Mouse (Mus musculus) hindbrain, postnatal 0 days (tissue): ENCODE results near the gene Tmem129. TPM values are rescaled to one million over a fixed set of nuclear protein-coding genes. Genes with fewer than 3 reads are reported as not detected.

Source experiments
- ATAC-seq: fragments of 200-750 bp; cut with Nextera tagmentation; 2 replicates; pipeline ENCODE4 v1.8.0; 2017; ENCODE audit warnings: mild to moderate bottlenecking, moderate TSS enrichment, moderate library complexity
- DNase-seq: peaks from one replicate; pipeline ENCODE4 v3.0.0-alpha.2; 2015; ENCODE audit warnings: low spot score
- H3K27ac ChIP-seq: fragments of 300-500 bp; sonication (generic); 2 replicates; pipeline ENCODE4 v1.5.1; 2014; ENCODE audit warnings: mild to moderate bottlenecking
- H3K27me3 ChIP-seq: fragments of 300-500 bp; sonication (generic); 2 replicates; pipeline ENCODE4 v1.6.1; 2014; ENCODE audit warnings: low read length, mixed read lengths; ENCODE audit not compliant: insufficient read depth
- H3K36me3 ChIP-seq: fragments of 300-500 bp; sonication (generic); 2 replicates; pipeline ENCODE4 v1.6.1; 2014; ENCODE audit warnings: low read length, mixed read lengths; ENCODE audit not compliant: insufficient read depth
- H3K4me1 ChIP-seq: fragments of 300-500 bp; sonication (generic); 2 replicates; pipeline ENCODE4 v1.6.1; 2014; ENCODE audit warnings: antibody characterized with exemption, low read length, mixed read lengths; ENCODE audit not compliant: insufficient read depth
- H3K4me2 ChIP-seq: fragments of 300-500 bp; sonication (generic); 2 replicates; pipeline ENCODE4 v1.6.1; 2014; ENCODE audit warnings: low read depth, mild to moderate bottlenecking, low read length, moderate library complexity, mixed read lengths
- H3K4me3 ChIP-seq: fragments of 300-500 bp; sonication (generic); 2 replicates; pipeline ENCODE4 v1.5.1; 2014; ENCODE audit warnings: low read length
- H3K9ac ChIP-seq: fragments of 300-500 bp; sonication (generic); replicated peaks from 2 replicates; pipeline ENCODE4 v1.6.1; 2014; ENCODE audit warnings: mild to moderate bottlenecking, low read length, moderate library complexity, mixed read lengths
- H3K9me3 ChIP-seq: fragments of 300-500 bp; sonication (generic); 2 replicates; pipeline ENCODE4 v1.6.1; 2016; ENCODE audit warnings: low read length, mixed read lengths
- CTCF ChIP-seq: IDR thresholded peaks from 2 replicates; pipeline ENCODE4 v1.5.1; 2016; ENCODE audit warnings: antibody characterized with exemption, control low read depth, low read depth
- WGBS: fragments of 180-500 bp; shearing (Covaris S2); extraction: QIAGEN DNeasy Blood & Tissue Kit; methylation state at CpG from one replicate; pipeline ENCODE4 v1.1.7; 2014; 5-methylcytosine and 5-hydroxymethylcytosine counted together
- polyA plus RNA-seq: library from polyadenylated mRNA; unstranded; fragments of >200 nt; fragmentation: Nextera tagmentation; extraction: Ambion mirVana; gene quantifications from 2 replicates; pipeline ENCODE4 v1.2.1, GENCODE M21; 2015
- total RNA-seq: library from RNA; depleted of rRNA; stranded (reverse); fragments of >200 nt; gene quantifications from 2 replicates; pipeline ENCODE4 v1.2.3, GENCODE M21; 2014

Tmem129 gene
- total and polyA plus RNA-seq, 2 experiments from 2014 or later = 22.0 to 36.9 TPM

DNA sequence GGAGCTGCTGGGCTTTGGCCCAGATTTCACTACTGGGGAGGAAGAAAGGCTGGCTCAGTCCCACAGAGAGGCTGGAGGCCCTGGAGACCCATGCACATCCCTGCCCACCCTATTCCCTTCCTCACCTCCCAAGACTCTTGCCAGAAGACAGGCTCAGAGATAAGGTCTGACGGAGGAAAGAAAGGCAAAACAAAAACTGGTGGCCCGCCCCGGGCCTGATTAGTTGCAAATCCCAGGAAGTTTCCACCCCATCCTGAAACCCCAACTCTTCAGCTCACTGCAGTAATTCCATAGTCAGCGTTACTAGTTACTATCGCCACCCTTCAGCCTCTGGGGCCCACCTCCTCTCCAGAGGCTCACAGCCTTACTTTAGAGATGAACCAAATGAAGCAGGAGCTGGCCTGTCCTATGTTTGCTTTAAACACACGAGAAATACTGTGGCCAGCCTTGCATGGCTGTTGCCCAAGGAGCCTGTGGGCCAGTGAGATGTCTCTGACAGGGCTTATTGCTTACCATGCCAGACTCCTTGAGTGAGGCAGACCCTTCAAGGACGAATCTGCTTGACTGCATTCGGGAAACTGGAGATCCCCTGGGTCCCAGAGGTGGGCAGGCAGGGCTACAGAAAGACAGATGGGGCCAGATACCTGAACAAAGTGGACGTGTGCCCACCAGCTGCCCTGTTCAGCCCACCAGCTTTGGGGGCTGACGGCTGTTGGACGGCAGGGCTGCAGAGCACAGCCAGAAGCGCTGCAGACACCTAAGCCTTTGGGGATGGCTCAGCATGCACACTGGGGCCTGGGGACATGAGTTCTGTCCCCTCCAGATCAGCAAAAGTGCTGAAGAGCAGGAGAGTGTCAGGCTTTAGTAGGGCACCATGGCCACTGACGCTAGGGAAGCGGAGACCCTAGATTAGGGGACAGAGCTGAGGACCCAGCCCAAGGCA lies 30.3 kb upstream of the Tmem129 start:
- H3K27me3 ChIP-seq = peaks cover 9% of the 10 kb centered on the region; the same call in 1 of the 2 replicates
- H3K4me2 ChIP-seq = 0 out of 2 replicates have a peak overlapping the region, but pooled peaks have one; percentile 20
- H3K36me3 ChIP-seq = no peaks in the 10 kb centered on the region
- DNase-seq = no peak
- 0 out of 2 replicates have a peak overlapping the region, but pooled peaks have one; percentile 7 for H3K9ac ChIP-seq
- TF ChIP-seq CTCF = no peak
- H3K4me1 ChIP-seq = peaks cover 13% of the 10 kb centered on the region
- H3K9me3 ChIP-seq = no peaks in the 10 kb centered on the region
- no peak for ATAC-seq
- 34% methylated on average over 14 of the region's 14 CpGs for WGBS
- peak overlapping the region; percentile 62 for H3K27ac ChIP-seq
- H3K4me3 ChIP-seq = no peak overlapping the region

DNA sequence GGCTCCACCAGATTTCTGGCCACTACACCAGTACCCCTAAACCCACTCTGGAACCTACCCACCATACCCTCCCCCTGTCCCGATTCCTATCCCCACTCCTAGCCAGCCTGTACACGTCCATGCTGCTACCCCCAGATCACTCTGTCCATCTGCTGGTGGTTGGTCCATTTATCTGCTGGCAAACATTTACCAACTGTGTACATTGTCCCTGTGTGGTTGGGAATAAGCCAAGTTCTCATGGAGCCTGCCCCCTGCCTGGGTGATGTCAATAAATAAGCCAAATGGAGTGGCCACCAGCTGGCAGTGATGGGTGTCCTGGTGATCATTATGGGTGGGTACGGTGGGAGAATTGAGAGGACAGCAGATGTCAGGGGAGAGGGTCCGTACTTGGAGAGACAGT lies 28.9 kb upstream of the Tmem129 start:
- H3K4me1 ChIP-seq = peaks cover 13% of the 10 kb centered on the region
- 50% methylated on average over 4 of the region's 4 CpGs for WGBS
- no peaks in the 10 kb centered on the region for H3K36me3 ChIP-seq
- DNase-seq = no peak
- H3K27ac ChIP-seq = no peak overlapping the region
- no peak overlapping the region for H3K4me2 ChIP-seq
- H3K27me3 ChIP-seq = 0 out of 2 replicates have a peak, but pooled peaks cover 3% of the 10 kb centered on the region
- H3K9ac ChIP-seq = no peak overlapping the region
- H3K9me3 ChIP-seq = no peaks in the 10 kb centered on the region
- no peak overlapping the region for H3K4me3 ChIP-seq
- ATAC-seq = no peak
- no peak for TF ChIP-seq CTCF

DNA sequence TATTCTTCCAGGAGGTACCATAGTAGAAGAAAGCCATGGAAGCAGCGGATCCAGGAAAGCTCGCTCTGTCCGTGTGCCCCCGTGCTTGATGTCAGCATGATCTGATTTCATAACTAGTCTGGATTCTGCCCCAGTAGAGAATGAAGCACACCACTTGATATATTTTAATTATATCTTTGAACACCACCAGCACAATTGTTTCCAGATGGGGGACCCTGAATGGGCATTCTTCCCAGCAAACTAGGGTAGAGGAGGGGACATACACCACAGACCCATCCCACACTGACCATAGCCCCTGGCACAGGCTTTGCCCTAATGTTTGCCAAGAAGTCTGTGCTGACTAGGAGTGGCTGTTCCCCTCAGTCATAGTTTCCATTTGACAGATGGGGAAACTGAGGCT lies 26.7 kb upstream of the Tmem129 start:
- 71% methylated on average over 4 of the region's 4 CpGs for WGBS
- H3K4me3 ChIP-seq = no peak overlapping the region
- H3K27ac ChIP-seq = no peak overlapping the region
- no peaks in the 10 kb centered on the region for H3K36me3 ChIP-seq
- no peak overlapping the region for H3K9ac ChIP-seq
- TF ChIP-seq CTCF = no peak
- no peaks in the 10 kb centered on the region for H3K9me3 ChIP-seq
- DNase-seq (no peak), ATAC-seq (no peak)
- H3K4me1 ChIP-seq = peaks cover 12% of the 10 kb centered on the region
- H3K4me2 ChIP-seq = no peak overlapping the region
- 0 out of 2 replicates have a peak, but pooled peaks cover 3% of the 10 kb centered on the region for H3K27me3 ChIP-seq

DNA sequence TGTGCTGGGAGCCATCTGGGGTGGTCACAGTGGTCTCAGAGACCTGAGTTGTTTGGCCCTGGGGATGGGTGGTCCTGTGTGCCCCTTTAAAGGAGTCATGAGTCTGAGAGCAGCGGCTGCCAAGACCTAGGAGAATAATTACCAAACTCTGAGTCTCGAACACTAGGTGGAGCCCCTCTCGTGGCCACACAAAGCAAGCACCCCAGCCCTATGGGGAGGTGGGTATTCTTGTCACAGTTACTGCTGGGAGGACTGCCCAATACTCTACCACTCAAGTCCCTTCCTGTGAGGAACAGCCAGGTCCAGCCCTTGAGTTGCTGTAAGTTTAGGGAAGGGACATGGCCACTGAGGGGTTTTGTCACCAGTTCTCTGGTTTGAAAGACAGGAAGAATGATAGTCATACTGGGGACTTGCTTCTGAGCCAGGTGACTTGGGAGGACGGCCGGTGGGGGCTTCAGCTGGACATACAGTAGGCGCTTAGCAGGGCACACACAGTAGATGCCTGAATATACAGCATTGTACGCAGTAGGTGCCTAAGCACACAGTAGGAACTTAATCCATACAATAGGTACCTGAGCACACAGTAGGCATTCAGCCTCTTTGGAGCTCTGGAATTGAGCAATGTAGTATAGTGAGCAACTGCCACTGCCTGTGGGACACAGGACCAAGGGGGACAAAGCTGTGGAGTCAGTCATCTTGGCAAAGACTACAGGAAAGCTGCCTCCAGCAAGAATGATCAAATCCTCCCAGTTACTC lies 25.9 kb upstream of the Tmem129 start:
- peak; percentile 74 for TF ChIP-seq CTCF
- H3K27ac ChIP-seq = peak overlapping the region; percentile 34; the same call in 1 of the 2 replicates
- no peak overlapping the region for H3K9ac ChIP-seq
- no peak overlapping the region for H3K4me3 ChIP-seq
- ATAC-seq (peak; percentile 68), DNase-seq (peak; percentile 74)
- H3K9me3 ChIP-seq = no peaks in the 10 kb centered on the region
- no peaks in the 10 kb centered on the region for H3K36me3 ChIP-seq
- H3K4me2 ChIP-seq = no peak overlapping the region
- WGBS = 44% methylated on average over 7 of the region's 7 CpGs
- H3K4me1 ChIP-seq = peaks cover 4% of the 10 kb centered on the region; the same call in 1 of the 2 replicates
- 0 out of 2 replicates have a peak, but pooled peaks cover 3% of the 10 kb centered on the region for H3K27me3 ChIP-seq

DNA sequence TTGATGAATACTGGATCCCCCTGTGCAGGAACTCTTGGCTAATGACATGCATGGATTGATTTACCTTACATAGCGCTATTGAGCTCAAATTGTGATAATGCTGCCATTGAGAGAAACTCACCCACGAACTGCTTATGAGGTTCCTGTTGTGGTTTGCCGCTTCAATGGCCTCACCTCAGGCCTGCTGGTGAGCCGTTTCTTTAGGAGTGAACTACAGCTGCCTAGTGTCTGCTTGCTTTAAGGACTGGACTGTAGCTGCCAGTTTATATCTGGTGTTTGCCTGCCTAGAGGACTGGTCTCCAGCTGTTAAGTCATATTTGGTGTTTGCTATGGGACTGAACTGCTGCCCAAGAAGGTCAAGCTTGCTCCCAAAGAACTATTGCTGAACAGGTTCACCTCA lies 24.7 kb upstream of the Tmem129 start:
- no peak overlapping the region for H3K4me3 ChIP-seq
- no peak overlapping the region for H3K4me2 ChIP-seq
- no peak for ATAC-seq
- WGBS = 75% methylated on average over 4 of the region's 4 CpGs
- H3K27me3 ChIP-seq = 0 out of 2 replicates have a peak, but pooled peaks cover 3% of the 10 kb centered on the region
- no peak overlapping the region for H3K27ac ChIP-seq
- DNase-seq = no peak
- TF ChIP-seq CTCF = no peak
- H3K36me3 ChIP-seq = no peaks in the 10 kb centered on the region
- H3K9ac ChIP-seq = no peak overlapping the region
- H3K4me1 ChIP-seq = peaks cover under 1% of the 10 kb centered on the region; the same call in 1 of the 2 replicates
- no peaks in the 10 kb centered on the region for H3K9me3 ChIP-seq

DNA sequence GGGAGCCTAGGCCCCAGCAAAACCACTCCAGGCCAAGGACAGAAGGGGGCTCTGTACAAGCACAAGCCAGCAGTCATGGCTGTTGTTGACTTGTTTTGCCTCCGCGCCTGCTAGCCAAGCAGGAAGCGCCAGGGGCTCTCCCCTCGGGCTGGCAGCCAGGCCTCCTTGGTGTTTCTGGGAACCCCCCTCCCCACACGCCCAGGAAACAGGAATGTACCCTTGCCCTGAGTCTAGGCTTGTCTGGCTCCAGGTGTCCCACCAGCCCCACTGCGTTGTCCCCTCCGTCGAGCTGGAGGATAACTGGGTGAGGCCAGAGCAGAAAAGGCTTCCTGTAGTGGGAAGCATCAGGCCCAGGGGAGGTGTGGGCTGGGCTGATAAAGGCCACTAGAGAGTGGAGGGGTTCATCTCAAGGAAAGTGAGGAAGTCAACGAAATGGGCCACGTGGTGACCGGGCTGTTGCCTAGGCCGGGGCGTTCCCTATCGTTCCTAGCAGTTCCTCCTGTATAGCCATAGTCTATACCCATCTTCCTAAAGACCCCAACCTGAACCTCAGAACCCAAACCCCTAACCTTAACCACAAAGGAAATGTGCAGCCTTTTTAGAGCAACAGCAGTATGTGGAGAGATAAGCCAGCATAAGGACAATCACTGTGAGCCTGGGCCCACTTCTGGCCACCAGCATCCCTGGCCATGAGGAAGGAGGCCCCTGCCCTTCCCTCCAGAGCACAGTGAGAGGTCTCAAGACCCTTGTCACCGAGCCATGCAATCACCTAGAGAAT lies 23.6 kb upstream of the Tmem129 start:
- Histone ChIP-seq H3K36me3 (no peaks in the 10 kb centered on the region), H3K27me3 (0 out of 2 replicates have a peak, but pooled peaks cover 3% of the 10 kb centered on the region), H3K9me3 (no peaks in the 10 kb centered on the region), H3K4me2 (no peak overlapping the region), H3K27ac (no peak overlapping the region), H3K9ac (no peak overlapping the region), H3K4me3 (no peak overlapping the region), H3K4me1 (no peaks in the 10 kb centered on the region)
- ATAC-seq = no peak
- 0 out of 2 replicates have a peak, but pooled peaks have one; percentile 19 for TF ChIP-seq CTCF
- WGBS = 71% methylated on average over 15 of the region's 15 CpGs
- DNase-seq = peak; percentile 39
